Mouse (Mus musculus): ENCODE results near the gene Hhatl.

DNA sequence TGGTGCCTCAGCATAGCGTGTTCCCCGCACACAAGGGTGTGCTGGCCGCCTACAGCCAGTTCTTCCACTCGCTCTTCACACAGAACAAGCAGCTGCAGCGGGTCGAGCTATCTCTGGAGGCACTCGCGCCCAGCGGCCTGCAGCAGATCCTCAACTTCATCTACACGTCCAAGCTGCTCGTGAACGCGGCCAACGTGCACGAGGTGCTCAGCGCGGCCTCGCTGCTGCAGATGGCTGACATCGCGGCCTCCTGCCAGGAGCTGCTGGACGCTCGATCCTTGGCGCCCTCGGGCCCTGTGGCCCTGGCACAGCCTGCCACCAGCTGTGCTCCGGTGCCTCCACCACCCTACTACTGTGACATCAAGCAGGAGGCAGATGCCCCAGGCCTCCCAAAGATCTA lies 29.5 kb downstream of the Hhatl start:
- TF ChIP-seq CTCF (IDR thresholded peaks at IDR 0.05; ENCODE audit: borderline replicate concordance, extremely low read depth, insufficient read depth, insufficient read length) (no peak), POLR2A (IDR thresholded peaks at IDR 0.05; ENCODE audit: borderline replicate concordance, extremely low read depth, insufficient read depth, insufficient read length, poor library complexity, severe bottlenecking) (no peak)

All from brain, embryonic 14.5 days (tissue).